Mouse (Mus musculus): ENCODE measurements around the gene Zfp36. TPM values are rescaled to one million over a fixed set of nuclear protein-coding genes. Genes with fewer than 3 reads are reported as not detected.

Gene Zfp36
- total RNA-seq, 2 experiments from 2014 or later: 10.0 to 36.7 TPM

- intact Hi-C loops (cut with DNase I): loop anchor here (5.0 kb wide), 1 partner anchor 162 kb away; the partner anchor contains the start of gene Dyrk1b
- Histone ChIP-seq H3K27ac (peak overlapping the region; percentile 96), H3K4me3 (peak overlapping the region; percentile 77)
- TF ChIP-seq CTCF (IDR thresholded peaks at IDR 0.05): peak; percentile 52
- peak; percentile 78 for DNase-seq
Observed at GRCm38 (mm10) chr7:28339213-28339917, 40.7 kb downstream of the Zfp36 start.

GRCm38 (mm10) chr7:28338108-28338998 is 41.7 kb downstream of the Zfp36 start, which contains the start of gene Supt5:
Gene Supt5, minus strand, starts transcription at chr7:28338746.
- TF ChIP-seq CTCF (IDR thresholded peaks at IDR 0.05): no peak
- peak within 1 kb of the TSS; percentile 77 for H3K4me3 ChIP-seq
- peak within 1 kb of the TSS; percentile 96 for H3K27ac ChIP-seq
- intact Hi-C loops (cut with DNase I): loop anchor here (5.0 kb wide), 1 partner anchor 161 kb away; the partner anchor contains the start of gene Dyrk1b
- peak; percentile 99 for DNase-seq

GRCm38 (mm10) chr7:28335471-28335870 is 44.6 kb downstream of the Zfp36 start:
- no peak for TF ChIP-seq CTCF (IDR thresholded peaks at IDR 0.05)
- no peak overlapping the region for H3K4me3 ChIP-seq
- intact Hi-C loops (cut with DNase I): loop anchor here (5.0 kb wide), 1 partner anchor 158 kb away; the partner anchor contains the start of gene Dyrk1b
- no peak for DNase-seq
- peak overlapping the region; percentile 31; the same call in 1 of the 2 replicates for H3K27ac ChIP-seq

GRCm38 (mm10) chr7:28334534-28334933 is 45.5 kb downstream of the Zfp36 start:
- TF ChIP-seq CTCF (IDR thresholded peaks at IDR 0.05): no peak
- intact Hi-C loops (cut with DNase I): no loop called here
- peak overlapping the region; percentile 51 for H3K27ac ChIP-seq

GRCm38 (mm10) chr7:28328260-28328659 is 51.8 kb downstream of the Zfp36 start:
- TF ChIP-seq CTCF (IDR thresholded peaks at IDR 0.05): no peak
- Histone ChIP-seq H3K27ac (no peak overlapping the region), H3K4me3 (no peak overlapping the region)
- no peak for DNase-seq
- intact Hi-C loops (cut with DNase I): no loop called here

More at GRCm38 (mm10) chr7:28334534-28334933, 45.5 kb downstream of the Zfp36 start:
- DNase-seq: no peak
- H3K4me3 ChIP-seq: no peak overlapping the region

Other genes starting within 250 kb of the Zfp36 start
- 10 to 100 TPM; 21.2 to 28.9 TPM for gene Fbl, start 210.5 kb downstream of the Zfp36 start, total RNA-seq (2021)
- 10 to 100 TPM; 65.3 to 78.6 TPM for gene Dyrk1b, start 200.8 kb downstream of the Zfp36 start, total RNA-seq (2021)
- gene Eid2, start 112.4 kb downstream of the Zfp36 start, total RNA-seq (2021): 1 to 10 TPM; 6.4 to 6.8 TPM
- 1 to 10 TPM; 5.0 to 7.8 TPM for gene Eid2b, start 102.5 kb downstream of the Zfp36 start, total RNA-seq (2021)
- not detected for gene Selenov, start 89.1 kb downstream of the Zfp36 start, total RNA-seq (2021)
- not detected for gene Dll3, start 78.0 kb downstream of the Zfp36 start, total RNA-seq (2021)
- gene Timm50, start 68.2 kb downstream of the Zfp36 start, total RNA-seq (2021): 10 to 100 TPM; 38.2 to 49.3 TPM
- gene Supt5, start 41.5 kb downstream of the Zfp36 start, total RNA-seq (2021): 10 to 100 TPM; 57.9 to 68.6 TPM
- gene Rps16, start 29.6 kb downstream of the Zfp36 start, total RNA-seq (2021): 100 to 1,000 TPM; 373 to 449 TPM
- gene Plekhg2, start 7.7 kb downstream of the Zfp36 start, total RNA-seq (2021): 1 to 10 TPM; 4.0 to 7.5 TPM
- 10 to 100 TPM; 22.1 to 28.3 TPM for gene Med29, start 12.5 kb upstream of the Zfp36 start, total RNA-seq (2021)
- 10 to 100 TPM; 31.0 to 35.0 TPM for gene Paf1, start 12.7 kb upstream of the Zfp36 start, total RNA-seq (2021)
- 1 to 10 TPM; 2.1 to 2.4 TPM for gene Gmfg, start 57.2 kb upstream of the Zfp36 start, total RNA-seq (2021)
- under 1 TPM; 0.14 to 0.18 TPM for gene Lrfn1, start 71.7 kb upstream of the Zfp36 start, total RNA-seq (2021)
- not detected for gene Ifnl2, start 130.2 kb upstream of the Zfp36 start, total RNA-seq (2021)
- not detected for gene Ifnl3, start 142.6 kb upstream of the Zfp36 start, total RNA-seq (2021)
- not detected for gene Sycn, start 160.6 kb upstream of the Zfp36 start, total RNA-seq (2021)
- not detected for gene Nccrp1, start 167.0 kb upstream of the Zfp36 start, total RNA-seq (2021)
- gene Samd4b, start 217.9 kb upstream of the Zfp36 start, total RNA-seq (2021): 10 to 100 TPM; 13.0 to 13.1 TPM
- gene Pak4, start 217.9 kb upstream of the Zfp36 start, total RNA-seq (2021): 1 to 10 TPM; 2.4 to 3.2 TPM